Mouse (Mus musculus) lung, embryonic 14.5 days (tissue): ENCODE measurements around the gene Gm884. TPM values are rescaled to one million over a fixed set of nuclear protein-coding genes. Genes with fewer than 3 reads are reported as not detected.

ENCODE experiments used
- ATAC-seq: fragments of 200-750 bp; cut with Nextera tagmentation; 2 replicates; pipeline ENCODE4 v1.8.0; 2017; ENCODE audit warnings: mild to moderate bottlenecking, moderate TSS enrichment, moderate library complexity; ENCODE audit not compliant: insufficient read depth
- DNase-seq: peaks from one replicate; pipeline ENCODE4 v3.0.0-alpha.2; 2015
- H3K27ac ChIP-seq: fragments of 300-500 bp; sonication (generic); 2 replicates; pipeline ENCODE4 v1.5.1; 2014; ENCODE audit warnings: low read depth, mild to moderate bottlenecking, moderate library complexity
- H3K27me3 ChIP-seq: fragments of 300-500 bp; sonication (generic); 2 replicates; pipeline ENCODE4 v1.6.1; 2014; ENCODE audit warnings: low read length, control low read depth; ENCODE audit not compliant: insufficient read depth
- H3K36me3 ChIP-seq: fragments of 300-500 bp; sonication (generic); 2 replicates; pipeline ENCODE4 v1.6.1; 2014; ENCODE audit warnings: control low read depth; ENCODE audit not compliant: insufficient read depth
- H3K4me1 ChIP-seq: fragments of 300-500 bp; sonication (generic); 2 replicates; pipeline ENCODE4 v1.6.1; 2014; ENCODE audit warnings: antibody characterized with exemption, control low read depth; ENCODE audit not compliant: insufficient read depth
- H3K4me2 ChIP-seq: fragments of 300-500 bp; sonication (generic); 2 replicates; pipeline ENCODE4 v1.6.1; 2014; ENCODE audit warnings: mild to moderate bottlenecking
- H3K4me3 ChIP-seq: fragments of 300-500 bp; sonication (generic); 2 replicates; pipeline ENCODE4 v1.5.1; 2014; ENCODE audit warnings: low read depth, low read length
- H3K9ac ChIP-seq: fragments of 300-500 bp; sonication (generic); 2 replicates; pipeline ENCODE4 v1.6.1; 2014
- H3K9me3 ChIP-seq: fragments of 300-500 bp; sonication (generic); 2 replicates; pipeline ENCODE4 v1.6.1; 2016; ENCODE audit warnings: low read depth, low read length, control low read depth
- CTCF ChIP-seq: IDR thresholded peaks from 2 replicates; pipeline ENCODE4 v1.5.1; 2016; ENCODE audit warnings: antibody characterized with exemption, low read depth
- WGBS: fragments of 180-500 bp; shearing (Covaris S2); extraction: QIAGEN DNeasy Blood & Tissue Kit; methylation state at CpG from one replicate; pipeline ENCODE4 v1.1.7; 2014; 5-methylcytosine and 5-hydroxymethylcytosine counted together
- polyA plus RNA-seq: library from polyadenylated mRNA; unstranded; fragments of >200 nt; fragmentation: Nextera tagmentation; extraction: Ambion mirVana; gene quantifications from 2 replicates; pipeline ENCODE4 v1.2.1, GENCODE M21; 2014

The Gm884 gene
- polyA plus RNA-seq, 1 experiment from 2014 or later = not detected

- Histone ChIP-seq H3K4me2 (no peak overlapping the region), H3K27me3 (peaks cover 61% of the 10 kb centered on the region), H3K27ac (no peak overlapping the region), H3K9ac (no peak overlapping the region), H3K4me3 (no peak overlapping the region), H3K4me1 (no peaks in the 10 kb centered on the region), H3K36me3 (no peaks in the 10 kb centered on the region), H3K9me3 (no peaks in the 10 kb centered on the region)
- 7% methylated on average over 11 of the region's 11 CpGs for WGBS
- DNase-seq = peak; percentile 33
- ATAC-seq = 0 out of 2 replicates have a peak, but pooled peaks have one; percentile 17
- no peak for TF ChIP-seq CTCF
Observed at GRCm38 (mm10) chr11:103647921-103648620, 27.1 kb upstream of the Gm884 start.

DNA sequence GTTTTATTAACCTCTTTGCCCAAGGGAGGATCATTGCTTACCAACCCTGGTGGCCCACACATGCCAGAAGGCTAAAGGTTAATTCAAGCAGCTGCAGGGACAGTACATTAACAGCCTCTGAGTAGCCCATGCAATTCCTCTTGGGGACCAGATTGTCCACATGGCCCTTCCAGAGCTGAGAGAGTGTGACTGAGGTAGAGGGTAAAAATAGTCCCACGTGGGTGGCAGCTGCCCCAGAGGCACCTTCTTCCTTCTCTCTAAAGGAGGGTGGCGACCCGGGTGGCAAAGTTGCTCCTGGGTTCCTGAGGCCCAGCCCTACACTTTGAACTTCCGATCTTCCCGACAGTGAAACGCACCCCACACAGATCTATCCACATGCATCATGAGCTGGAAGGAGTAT, 25.4 kb upstream of the Gm884 start:
- no peak for TF ChIP-seq CTCF
- no peak for DNase-seq
- peaks cover 46% of the 10 kb centered on the region for H3K27me3 ChIP-seq
- H3K4me2 ChIP-seq = no peak overlapping the region
- no peak overlapping the region for H3K4me3 ChIP-seq
- H3K9me3 ChIP-seq = no peaks in the 10 kb centered on the region
- WGBS = 76% methylated on average over 6 of the region's 6 CpGs
- no peaks in the 10 kb centered on the region for H3K4me1 ChIP-seq
- no peak overlapping the region for H3K27ac ChIP-seq
- no peak for ATAC-seq
- H3K36me3 ChIP-seq = no peaks in the 10 kb centered on the region
- H3K9ac ChIP-seq = no peak overlapping the region

DNA sequence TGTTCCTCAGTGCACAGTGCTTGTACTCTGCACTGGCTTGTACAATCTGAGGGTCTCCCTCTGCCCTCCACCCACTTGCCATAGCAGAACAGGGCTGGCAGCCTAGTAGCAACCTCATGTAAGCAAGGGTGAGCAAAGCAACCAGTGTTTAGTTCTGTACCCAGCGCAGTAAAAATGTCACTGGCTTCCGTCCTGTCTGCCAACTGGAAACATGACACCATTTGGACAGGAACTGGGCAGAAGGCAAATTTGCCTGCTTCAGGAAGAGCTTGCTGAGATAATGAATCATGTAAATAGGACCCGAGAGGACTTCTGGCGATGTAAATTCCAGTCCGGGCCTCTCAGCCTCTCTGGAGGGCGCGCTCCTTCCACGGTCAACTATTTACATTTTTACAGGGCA, 24.8 kb upstream of the Gm884 start:
- no peak overlapping the region for H3K9ac ChIP-seq
- DNase-seq = no peak
- no peak for ATAC-seq
- peaks cover 40% of the 10 kb centered on the region for H3K27me3 ChIP-seq
- H3K36me3 ChIP-seq = no peaks in the 10 kb centered on the region
- no peaks in the 10 kb centered on the region for H3K4me1 ChIP-seq
- TF ChIP-seq CTCF = no peak
- H3K4me2 ChIP-seq = no peak overlapping the region
- WGBS = 47% methylated on average over 8 of the region's 8 CpGs
- no peak overlapping the region for H3K4me3 ChIP-seq
- no peak overlapping the region for H3K27ac ChIP-seq
- H3K9me3 ChIP-seq = no peaks in the 10 kb centered on the region

GRCm38 (mm10) chr11:103643211-103643610, 22.3 kb upstream of the Gm884 start:
- H3K4me1 ChIP-seq = no peaks in the 10 kb centered on the region
- TF ChIP-seq CTCF = no peak
- no peak overlapping the region for H3K4me3 ChIP-seq
- H3K36me3 ChIP-seq = no peaks in the 10 kb centered on the region
- no peaks in the 10 kb centered on the region for H3K9me3 ChIP-seq
- 67% methylated on average over 9 of the region's 9 CpGs for WGBS
- no peak overlapping the region for H3K4me2 ChIP-seq
- H3K27ac ChIP-seq = no peak overlapping the region
- no peak for DNase-seq
- no peak for ATAC-seq
- H3K27me3 ChIP-seq = peaks cover 24% of the 10 kb centered on the region
- H3K9ac ChIP-seq = no peak overlapping the region

GRCm38 (mm10) chr11:103639407-103639946, 18.5 kb upstream of the Gm884 start:
- peak; percentile 95 for TF ChIP-seq CTCF
- Histone ChIP-seq H3K4me1 (no peaks in the 10 kb centered on the region), H3K27me3 (peaks cover 9% of the 10 kb centered on the region), H3K27ac (no peak overlapping the region), H3K9ac (no peak overlapping the region), H3K36me3 (no peaks in the 10 kb centered on the region), H3K4me2 (no peak overlapping the region), H3K4me3 (no peak overlapping the region), H3K9me3 (no peaks in the 10 kb centered on the region)
- 4% methylated on average over 10 of the region's 10 CpGs for WGBS
- ATAC-seq (no peak), DNase-seq (peak; percentile 87)

- Histone ChIP-seq H3K9ac (no peak within 1 kb of the TSS), H3K4me3 (no peak within 1 kb of the TSS), H3K36me3 (no peaks in the 10 kb centered on the region), H3K4me2 (no peak within 1 kb of the TSS), H3K27me3 (peaks cover 9% of the 10 kb centered on the region), H3K4me1 (no peaks in the 10 kb centered on the region), H3K9me3 (no peaks in the 10 kb centered on the region), H3K27ac (no peak within 1 kb of the TSS)
- ATAC-seq = no peak
- no peak for DNase-seq
- no peak for TF ChIP-seq CTCF
- WGBS = 61% methylated on average over 3 of the region's 3 CpGs
Observed at GRCm38 (mm10) chr11:103638790-103639189, 17.9 kb upstream of the Gm884 start, which contains the start of gene Lyzl6. Gene Lyzl6 (minus strand): TSS chr11:103638890.

GRCm38 (mm10) chr11:103636261-103636660, 15.3 kb upstream of the Gm884 start:
- no peaks in the 10 kb centered on the region for H3K36me3 ChIP-seq
- 79% methylated on average over 6 of the region's 6 CpGs for WGBS
- H3K27me3 ChIP-seq = peaks cover 9% of the 10 kb centered on the region
- no peaks in the 10 kb centered on the region for H3K9me3 ChIP-seq
- no peak overlapping the region for H3K4me2 ChIP-seq
- no peak for DNase-seq
- TF ChIP-seq CTCF = no peak
- no peak overlapping the region for H3K9ac ChIP-seq
- no peak overlapping the region for H3K4me3 ChIP-seq
- H3K27ac ChIP-seq = no peak overlapping the region
- no peak for ATAC-seq
- H3K4me1 ChIP-seq = no peaks in the 10 kb centered on the region
